Mouse (Mus musculus) small intestine, adult 2 months (tissue): ENCODE results near the gene Gm49405.

Experiments used
- CTCF ChIP-seq: fragments of 200-500 bp; IDR thresholded peaks from 2 replicates; pipeline ENCODE4 v1.5.1; 2012; ENCODE audit warnings: low read depth, mild to moderate bottlenecking, control low read depth, inconsistent platforms, low read length, moderate library complexity, mixed read lengths; ENCODE audit not compliant: insufficient replicate concordance, insufficient read length; ENCODE audit errors: extremely low read depth
- POLR2A ChIP-seq: fragments of 200-500 bp; IDR thresholded peaks from 2 replicates; pipeline ENCODE4 v1.6.1; 2012; ENCODE audit warnings: low read depth, mild to moderate bottlenecking, control low read depth, inconsistent platforms, low read length, moderate library complexity

- TF ChIP-seq POLR2A (no peak), CTCF (no peak)
These were observed 15.2 kb downstream of the Gm49405 start for GRCm38 (mm10) chr19:4015635-4016034.
